Mouse (Mus musculus) midbrain, embryonic 11.5 days (tissue): Measurements from ENCODE around the gene Rtn1. TPM values are rescaled to one million over a fixed set of nuclear protein-coding genes. Genes with fewer than 3 reads are reported as not detected.

Source experiments
- ATAC-seq: fragments of 200-750 bp; cut with Nextera tagmentation; 2 replicates; pipeline ENCODE4 v1.8.0; 2017; ENCODE audit warnings: moderate TSS enrichment, moderate library complexity; ENCODE audit not compliant: low FRiP score
- DNase-seq: peaks from one replicate; pipeline ENCODE4 v3.0.0; 2015; ENCODE audit warnings: low spot score; ENCODE audit errors: missing footprints
- H3K27ac ChIP-seq: fragments of 300-500 bp; sonication (generic); 2 replicates; pipeline ENCODE4 v1.5.1; 2014; ENCODE audit warnings: low read depth, low read length
- H3K27me3 ChIP-seq: fragments of 300-500 bp; sonication (generic); 2 replicates; pipeline ENCODE4 v1.6.1; 2014; ENCODE audit warnings: mild to moderate bottlenecking, low read length, moderate library complexity, mixed read lengths; ENCODE audit not compliant: control insufficient read depth, insufficient read depth
- H3K36me3 ChIP-seq: fragments of 300-500 bp; sonication (generic); 2 replicates; pipeline ENCODE4 v1.6.1; 2014; ENCODE audit warnings: mild to moderate bottlenecking, low read length, moderate library complexity, mixed read lengths; ENCODE audit not compliant: control insufficient read depth, insufficient read depth
- H3K4me1 ChIP-seq: fragments of 300-500 bp; sonication (generic); 2 replicates; pipeline ENCODE4 v1.6.1; 2014; ENCODE audit warnings: low read length; ENCODE audit not compliant: control insufficient read depth, insufficient read depth
- H3K4me2 ChIP-seq: fragments of 300-500 bp; sonication (generic); 2 replicates; pipeline ENCODE4 v1.6.1; 2014; ENCODE audit warnings: mild to moderate bottlenecking, moderate library complexity
- H3K4me3 ChIP-seq: fragments of 300-500 bp; sonication (generic); 2 replicates; pipeline ENCODE4 v1.5.1; 2014; ENCODE audit warnings: low read depth, low read length
- H3K9ac ChIP-seq: fragments of 300-500 bp; sonication (generic); 2 replicates; pipeline ENCODE4 v1.6.1; 2014; ENCODE audit warnings: low read length
- H3K9me3 ChIP-seq: fragments of 300-500 bp; sonication (generic); 2 replicates; pipeline ENCODE4 v1.6.1; 2016; ENCODE audit warnings: low read length; ENCODE audit not compliant: control insufficient read depth
- WGBS: fragments of 180-500 bp; shearing (Covaris S2); extraction: QIAGEN DNeasy Blood & Tissue Kit; methylation state at CpG from one replicate; pipeline ENCODE4 v1.1.7; 2014; 5-methylcytosine and 5-hydroxymethylcytosine counted together
- polyA plus RNA-seq: library from polyadenylated mRNA; unstranded; fragments of >200 nt; fragmentation: Nextera tagmentation; extraction: Ambion mirVana; gene quantifications from 2 replicates; pipeline ENCODE4 v1.2.1, GENCODE M21; 2014

Rtn1 gene
- polyA plus RNA-seq, 1 experiment from 2014 or later, result 335 TPM

DNA sequence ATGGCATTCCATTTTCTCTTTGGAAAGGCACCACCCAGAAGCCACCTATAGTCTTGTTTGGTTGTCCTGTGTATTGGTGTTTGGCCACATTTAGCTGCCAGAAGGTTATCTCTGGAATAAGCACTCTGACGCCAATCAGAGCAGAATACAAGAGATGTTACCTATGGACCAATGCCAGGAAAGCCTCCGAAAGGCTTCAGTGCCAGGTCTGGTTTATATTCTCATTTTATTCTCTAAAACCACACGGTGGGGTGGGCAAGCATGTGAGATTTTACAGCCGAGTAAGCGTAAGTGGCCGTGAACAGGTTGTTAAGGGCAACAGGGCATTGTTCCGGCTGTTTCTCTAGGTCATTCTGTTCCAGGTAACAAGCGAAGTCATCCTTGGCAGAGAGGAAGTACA lies 60.3 kb downstream of the Rtn1 start:
- 86% methylated on average over 8 of the region's 8 CpGs for WGBS
- H3K27ac ChIP-seq, result no peak overlapping the region
- no peaks in the 10 kb centered on the region; the same call in 1 of the 2 replicates for H3K4me1 ChIP-seq
- H3K9me3 ChIP-seq, result no peaks in the 10 kb centered on the region
- no peak overlapping the region for H3K4me2 ChIP-seq
- H3K36me3 ChIP-seq, result no peaks in the 10 kb centered on the region
- no peaks in the 10 kb centered on the region for H3K27me3 ChIP-seq
- H3K4me3 ChIP-seq, result no peak overlapping the region
- H3K9ac ChIP-seq, result no peak overlapping the region
- no peak for ATAC-seq
- DNase-seq, result no peak

GRCm38 (mm10) chr12:72347184-72347583 lies 61.7 kb downstream of the Rtn1 start:
- WGBS, result 83% methylated on average over 1 of the region's 1 CpGs
- Histone ChIP-seq H3K9ac (no peak overlapping the region), H3K4me1 (no peaks in the 10 kb centered on the region), H3K36me3 (no peaks in the 10 kb centered on the region), H3K9me3 (no peaks in the 10 kb centered on the region), H3K27ac (no peak overlapping the region), H3K27me3 (no peaks in the 10 kb centered on the region), H3K4me3 (no peak overlapping the region), H3K4me2 (no peak overlapping the region)
- ATAC-seq (no peak), DNase-seq (no peak)

DNA sequence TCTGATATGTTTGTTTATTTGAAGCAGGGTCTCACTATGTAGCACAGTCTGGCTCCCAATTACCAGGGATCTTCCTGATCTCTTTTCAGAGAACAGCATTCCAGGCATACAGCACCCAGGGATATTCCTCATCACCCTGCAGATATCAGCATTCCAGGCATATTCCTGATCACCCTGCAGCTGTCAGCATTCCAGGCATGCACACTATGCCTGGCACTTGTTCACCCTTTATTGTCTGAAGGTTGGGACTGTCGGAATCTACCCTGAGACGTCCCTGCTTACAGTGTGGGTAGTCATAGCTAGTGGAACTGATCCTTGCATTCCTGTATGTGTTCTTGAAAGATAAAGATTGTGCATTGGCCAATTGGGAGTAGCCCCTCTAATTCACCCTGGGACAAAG lies 65.2 kb downstream of the Rtn1 start:
- Histone ChIP-seq H3K4me3 (no peak overlapping the region), H3K27ac (no peak overlapping the region), H3K9ac (no peak overlapping the region), H3K27me3 (no peaks in the 10 kb centered on the region), H3K36me3 (no peaks in the 10 kb centered on the region), H3K9me3 (no peaks in the 10 kb centered on the region), H3K4me2 (no peak overlapping the region), H3K4me1 (no peaks in the 10 kb centered on the region)
- DNase-seq (no peak), ATAC-seq (no peak)
- 45% methylated on average over 2 of the region's 2 CpGs for whole genome bisulfite sequencing

DNA sequence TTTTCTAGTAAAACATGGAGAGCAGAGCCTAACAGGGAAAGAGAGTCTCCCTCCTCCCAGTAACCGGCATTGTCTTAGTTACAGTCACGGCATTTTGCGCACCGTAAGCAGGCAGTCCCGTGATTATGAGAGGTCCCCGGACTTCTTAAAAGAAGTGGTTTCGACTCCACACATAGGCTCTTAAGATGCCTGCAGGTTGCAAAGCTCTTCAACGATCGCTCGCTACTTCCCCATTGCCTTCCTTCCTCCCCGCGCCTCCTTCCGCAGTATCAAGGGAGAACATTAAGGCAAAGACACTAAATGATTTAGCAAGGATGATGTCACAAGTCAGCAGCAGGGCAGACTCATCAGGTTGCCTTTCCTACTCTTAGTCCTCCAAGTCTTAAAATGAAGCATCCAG lies 72.8 kb downstream of the Rtn1 start:
- DNase-seq, result no peak
- Histone ChIP-seq H3K4me2 (no peak overlapping the region), H3K9me3 (no peaks in the 10 kb centered on the region), H3K9ac (no peak overlapping the region), H3K4me3 (no peak overlapping the region), H3K36me3 (no peaks in the 10 kb centered on the region), H3K27ac (no peak overlapping the region), H3K27me3 (no peaks in the 10 kb centered on the region), H3K4me1 (no peaks in the 10 kb centered on the region)
- 92% methylated on average over 13 of the region's 13 CpGs for WGBS
- no peak for ATAC-seq

DNA sequence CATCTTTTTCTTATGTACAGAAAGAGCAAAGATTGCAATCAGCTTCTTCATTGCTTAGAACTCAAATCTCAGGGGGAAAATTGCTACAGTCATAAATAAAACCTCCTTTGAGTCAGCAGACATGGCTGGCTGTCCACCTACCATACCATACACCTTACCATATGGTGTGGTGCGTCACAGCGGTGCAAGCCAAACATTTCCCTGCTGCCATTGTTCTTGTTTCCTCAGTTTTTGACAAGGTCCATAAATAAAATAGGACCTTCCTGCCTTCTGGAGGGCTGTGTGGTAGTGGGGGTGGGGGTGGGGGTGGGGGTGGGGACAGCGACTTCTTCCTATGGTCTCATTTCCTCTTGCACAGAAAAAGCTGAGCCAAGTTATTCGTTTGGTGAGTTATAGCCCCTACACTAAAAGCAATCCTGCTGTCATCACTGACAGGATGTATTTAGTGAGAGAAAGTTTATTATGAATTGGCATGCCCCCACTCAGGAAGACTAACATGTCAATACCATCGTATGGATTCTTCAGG lies 76.3 kb downstream of the Rtn1 start:
- DNase-seq (no peak), ATAC-seq (no peak)
- no peaks in the 10 kb centered on the region for H3K36me3 ChIP-seq
- no peaks in the 10 kb centered on the region for H3K4me1 ChIP-seq
- H3K27me3 ChIP-seq, result no peaks in the 10 kb centered on the region
- no peaks in the 10 kb centered on the region for H3K9me3 ChIP-seq
- 85% methylated on average over 5 of the region's 5 CpGs for whole genome bisulfite sequencing
- no peak overlapping the region for H3K4me3 ChIP-seq
- H3K27ac ChIP-seq, result no peak overlapping the region
- no peak overlapping the region for H3K4me2 ChIP-seq
- H3K9ac ChIP-seq, result no peak overlapping the region

DNA sequence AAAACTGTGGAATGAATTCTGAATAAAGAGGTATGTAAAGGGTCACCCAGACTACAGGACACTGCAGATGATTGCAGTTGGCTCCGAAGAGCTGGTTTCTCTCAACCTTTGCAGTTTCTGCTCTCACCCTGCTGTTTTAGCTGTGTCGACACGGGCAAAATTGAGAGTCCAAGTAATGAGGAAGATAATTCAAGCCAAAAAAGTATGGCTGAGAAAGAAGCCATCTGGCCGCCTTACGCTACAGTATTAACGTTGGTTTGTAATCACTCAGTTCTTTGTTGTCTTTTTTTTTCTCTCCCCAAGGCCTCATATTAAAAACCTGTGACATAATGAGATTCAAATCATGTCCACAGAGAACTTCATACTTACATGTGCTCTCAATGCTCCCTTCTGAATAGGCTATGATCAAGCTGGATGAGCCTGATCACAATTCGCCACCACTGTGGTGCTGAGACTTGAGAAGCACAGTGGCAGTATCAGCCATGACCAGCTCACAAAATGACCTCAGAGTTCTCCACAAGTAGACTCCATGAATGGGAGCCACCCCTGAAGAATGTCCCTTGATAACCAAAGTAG lies 76.9 kb downstream of the Rtn1 start:
- H3K36me3 ChIP-seq, result no peaks in the 10 kb centered on the region
- H3K4me3 ChIP-seq, result no peak overlapping the region
- no peak overlapping the region for H3K27ac ChIP-seq
- DNase-seq (no peak), ATAC-seq (no peak)
- no peaks in the 10 kb centered on the region for H3K4me1 ChIP-seq
- H3K4me2 ChIP-seq, result no peak overlapping the region
- no peaks in the 10 kb centered on the region for H3K9me3 ChIP-seq
- 85% methylated on average over 7 of the region's 7 CpGs for WGBS
- H3K9ac ChIP-seq, result no peak overlapping the region
- H3K27me3 ChIP-seq, result no peaks in the 10 kb centered on the region

DNA sequence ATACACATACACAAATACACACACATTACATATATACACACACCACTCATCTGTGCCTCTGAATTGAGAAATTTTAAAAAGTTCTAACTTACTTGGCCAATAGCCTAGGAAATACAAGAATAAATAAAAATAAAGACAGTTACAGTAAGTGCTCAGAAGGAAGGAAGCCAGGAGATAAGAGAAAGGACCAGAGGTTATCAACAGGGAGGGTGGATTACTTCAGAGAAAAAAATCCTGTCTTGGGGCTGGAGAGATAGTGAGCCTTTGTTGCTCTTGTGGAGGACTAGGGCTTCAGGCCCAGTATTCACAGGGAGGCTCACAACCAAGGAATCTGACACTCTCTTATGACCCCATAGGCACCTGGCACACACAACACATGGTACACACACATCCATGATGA lies 82.8 kb downstream of the Rtn1 start:
- no peak for ATAC-seq
- Histone ChIP-seq H3K27ac (no peak overlapping the region), H3K4me1 (no peaks in the 10 kb centered on the region), H3K4me2 (no peak overlapping the region), H3K9ac (no peak overlapping the region), H3K4me3 (no peak overlapping the region), H3K9me3 (no peaks in the 10 kb centered on the region), H3K36me3 (no peaks in the 10 kb centered on the region), H3K27me3 (no peaks in the 10 kb centered on the region)
- DNase-seq, result no peak

- Histone ChIP-seq H3K9ac (no peak overlapping the region), H3K27ac (no peak overlapping the region), H3K36me3 (no peaks in the 10 kb centered on the region), H3K4me1 (no peaks in the 10 kb centered on the region), H3K27me3 (no peaks in the 10 kb centered on the region), H3K9me3 (no peaks in the 10 kb centered on the region), H3K4me2 (no peak overlapping the region), H3K4me3 (no peak overlapping the region)
- DNase-seq (no peak), ATAC-seq (no peak)
- 82% methylated on average over 5 of the region's 5 CpGs for WGBS
These were observed 83.8 kb downstream of the Rtn1 start for GRCm38 (mm10) chr12:72325025-72325424.

- no peak overlapping the region for H3K4me2 ChIP-seq
- H3K36me3 ChIP-seq, result no peaks in the 10 kb centered on the region
- H3K9me3 ChIP-seq, result no peaks in the 10 kb centered on the region
- no peaks in the 10 kb centered on the region for H3K27me3 ChIP-seq
- ATAC-seq (no peak), DNase-seq (no peak)
- WGBS, result 88% methylated on average over 10 of the region's 10 CpGs
- H3K4me3 ChIP-seq, result no peak overlapping the region
- H3K9ac ChIP-seq, result no peak overlapping the region
- no peaks in the 10 kb centered on the region for H3K4me1 ChIP-seq
- H3K27ac ChIP-seq, result no peak overlapping the region
These were observed 84.5 kb downstream of the Rtn1 start for GRCm38 (mm10) chr12:72324210-72324871.
